Mouse (Mus musculus): ENCODE results near the gene Gm4177. TPM values are rescaled to one million over a fixed set of nuclear protein-coding genes. Genes with fewer than 3 reads are reported as not detected.
"Not testable (repeated sequence)": the region's sequence is repeated elsewhere in the genome, so short reads cannot be mapped to it uniquely, and the experiment has no call there.

The Gm4177 gene
- total RNA-seq (2014; fragmentation: Nextera tagmentation) (not detected in 2 replicates), total RNA-seq (2017) (0.17 TPM in 1 of 2 replicates, not detected in the other), polyA plus RNA-seq (2012) (not detected in 2 replicates)

GRCm38 (mm10) chr7:21796628-21797027, at the start of gene Gm4177:
Gm4177 (minus strand) TSS chr7:21796728.
- H3K4me3 ChIP-seq (ENCODE audit: low read depth, low read length); H3K36me3 ChIP-seq (replicated peaks); H3K27me3 ChIP-seq (ENCODE audit: insufficient read depth, low read length); H3K9me3 ChIP-seq (replicated peaks); DNase-seq (ENCODE audit: low spot score); H3K4me1 ChIP-seq (ENCODE audit: insufficient read depth, low read depth, low read length); ATAC-seq (ENCODE audit: extremely low read depth, insufficient number of reproducible peaks, low FRiP score, poor library complexity, severe bottlenecking): not testable (repeated sequence)

GRCm38 (mm10) chr7:21844167-21844566, 47.6 kb upstream of the Gm4177 start, which contains the start of gene Gm5725:
Gm5725 (minus strand) TSS chr7:21844267.
- H3K4me3 ChIP-seq (ENCODE audit: low read depth, low read length); H3K4me1 ChIP-seq (ENCODE audit: insufficient read depth, low read depth, low read length); H3K27me3 ChIP-seq (ENCODE audit: insufficient read depth, low read length); H3K36me3 ChIP-seq (replicated peaks); ATAC-seq (ENCODE audit: extremely low read depth, insufficient number of reproducible peaks, low FRiP score, poor library complexity, severe bottlenecking); DNase-seq (ENCODE audit: low spot score); H3K9me3 ChIP-seq (replicated peaks): not testable (repeated sequence)

- H3K9me3 ChIP-seq (replicated peaks); ATAC-seq (ENCODE audit: extremely low read depth, insufficient number of reproducible peaks, low FRiP score, poor library complexity, severe bottlenecking); DNase-seq (ENCODE audit: low spot score); H3K4me1 ChIP-seq (ENCODE audit: insufficient read depth, low read depth, low read length); H3K4me3 ChIP-seq (ENCODE audit: low read depth, low read length); H3K27me3 ChIP-seq (ENCODE audit: insufficient read depth, low read length); H3K36me3 ChIP-seq (replicated peaks): not testable (repeated sequence)
These were observed 35.5 kb upstream of the Gm4177 start, which contains the start of gene Vmn1r135 for GRCm38 (mm10) chr7:21832051-21832450. Vmn1r135 (plus strand) TSS chr7:21832351.

GRCm38 (mm10) chr7:21761375-21761774, 35.2 kb downstream of the Gm4177 start, which contains the start of gene Gm4175:
Gm4175 (minus strand) TSS chr7:21761475.
- H3K36me3 ChIP-seq (replicated peaks); ATAC-seq (ENCODE audit: extremely low read depth, insufficient number of reproducible peaks, low FRiP score, poor library complexity, severe bottlenecking); H3K27me3 ChIP-seq (ENCODE audit: insufficient read depth, low read length); H3K9me3 ChIP-seq (replicated peaks); DNase-seq (ENCODE audit: low spot score); H3K4me1 ChIP-seq (ENCODE audit: insufficient read depth, low read depth, low read length); H3K4me3 ChIP-seq (ENCODE audit: low read depth, low read length): not testable (repeated sequence)

Other genes starting within 250 kb of the Gm4177 start
- gene Vmn1r132, start 182.6 kb downstream of the Gm4177 start, total RNA-seq (2014; fragmentation: Nextera tagmentation) = not detected in 2 replicates
- not detected in 2 replicates for gene Vmn1r132, start 182.6 kb downstream of the Gm4177 start, total RNA-seq (2017)
- not detected in 2 replicates for gene Vmn1r132, start 182.6 kb downstream of the Gm4177 start, polyA plus RNA-seq (2012)
- gene Gm4175, start 35.3 kb downstream of the Gm4177 start, total RNA-seq (2014; fragmentation: Nextera tagmentation) = not detected in 2 replicates
- gene Gm4175, start 35.3 kb downstream of the Gm4177 start, total RNA-seq (2017) = not detected in 2 replicates
- gene Gm4175, start 35.3 kb downstream of the Gm4177 start, polyA plus RNA-seq (2012) = not detected in 2 replicates
- gene Vmn1r135, start 35.6 kb upstream of the Gm4177 start, total RNA-seq (2014; fragmentation: Nextera tagmentation) = not detected in 2 replicates
- 0.16 TPM in 1 of 2 replicates, not detected in the other for gene Vmn1r135, start 35.6 kb upstream of the Gm4177 start, total RNA-seq (2017)
- not detected in 2 replicates for gene Vmn1r135, start 35.6 kb upstream of the Gm4177 start, polyA plus RNA-seq (2012)
- not detected in 2 replicates for gene Gm5725, start 47.5 kb upstream of the Gm4177 start, total RNA-seq (2014; fragmentation: Nextera tagmentation)
- gene Gm5725, start 47.5 kb upstream of the Gm4177 start, total RNA-seq (2017) = not detected in 2 replicates
- not detected in 2 replicates for gene Gm5725, start 47.5 kb upstream of the Gm4177 start, polyA plus RNA-seq (2012)
- not detected in 2 replicates for gene Gm5891, start 124.6 kb upstream of the Gm4177 start, total RNA-seq (2014; fragmentation: Nextera tagmentation)
- gene Gm5891, start 124.6 kb upstream of the Gm4177 start, total RNA-seq (2017) = 0.12 and 0.16 TPM in 2 replicates
- not detected in 2 replicates for gene Gm5891, start 124.6 kb upstream of the Gm4177 start, polyA plus RNA-seq (2012)
- gene Vmn1r137, start 197.9 kb upstream of the Gm4177 start, total RNA-seq (2014; fragmentation: Nextera tagmentation) = not detected in 2 replicates
- not detected in 2 replicates for gene Vmn1r137, start 197.9 kb upstream of the Gm4177 start, total RNA-seq (2017)
- not detected in 2 replicates for gene Vmn1r137, start 197.9 kb upstream of the Gm4177 start, polyA plus RNA-seq (2012)
- not detected in 2 replicates for gene Vmn1r138, start 232.2 kb upstream of the Gm4177 start, total RNA-seq (2014; fragmentation: Nextera tagmentation)
- gene Vmn1r138, start 232.2 kb upstream of the Gm4177 start, total RNA-seq (2017) = not detected in 2 replicates
- gene Vmn1r138, start 232.2 kb upstream of the Gm4177 start, polyA plus RNA-seq (2012) = not detected in 2 replicates